Mouse (Mus musculus) Patski (cell line): ENCODE results near the gene Sfxn5. TPM values are rescaled to one million over a fixed set of nuclear protein-coding genes. Genes with fewer than 3 reads are reported as not detected.

ENCODE experiments used
- ATAC-seq: fragments of 100-300 bp; one replicate; pipeline ENCODE4 v1.8.0; 2021
- CTCF ChIA-PET: fragments of 350-600 bp; sonication (Branson Sonifier 250); formaldehyde crosslinking; loops from one replicate; lab custom pipeline; 2022; ENCODE audit warnings: inconsistent platforms; lab: Charles Lee
- POLR2A ChIA-PET: fragments of 350-600 bp; sonication (Branson Sonifier 250); formaldehyde crosslinking; loops from one replicate; lab custom pipeline; 2022; ENCODE audit warnings: antibody characterized with exemption, inconsistent platforms; lab: Charles Lee
- DNase-seq: peaks from one replicate; pipeline ENCODE4 v3.0.0-alpha.2; 2011; ENCODE audit warnings: low read depth, low spot score
- H3K27me3 ChIP-seq: fragments of 371-371 bp; one replicate; pipeline ENCODE4 v1.5.1; 2021
- CTCF ChIP-seq: fragments of 100-300 bp; IDR thresholded peaks from one replicate; pipeline ENCODE4 v1.5.1; 2021
- in situ Hi-C: fragments of 300-500 bp; cut with MboI; formaldehyde crosslinking; loops from 3 replicates; pipeline ENCODE4 v1.11.1; 2018; ENCODE audit warnings: low pct_unique_long_range_greater_than_20kb, mixed read lengths
- polyA plus RNA-seq: library from polyadenylated mRNA; unstranded; gene quantifications from one replicate; pipeline ENCODE4 v1.2.3, GENCODE M21; 2021

Gene Sfxn5
- polyA plus RNA-seq, 1 experiment from 2014 or later = 10.9 TPM

DNA sequence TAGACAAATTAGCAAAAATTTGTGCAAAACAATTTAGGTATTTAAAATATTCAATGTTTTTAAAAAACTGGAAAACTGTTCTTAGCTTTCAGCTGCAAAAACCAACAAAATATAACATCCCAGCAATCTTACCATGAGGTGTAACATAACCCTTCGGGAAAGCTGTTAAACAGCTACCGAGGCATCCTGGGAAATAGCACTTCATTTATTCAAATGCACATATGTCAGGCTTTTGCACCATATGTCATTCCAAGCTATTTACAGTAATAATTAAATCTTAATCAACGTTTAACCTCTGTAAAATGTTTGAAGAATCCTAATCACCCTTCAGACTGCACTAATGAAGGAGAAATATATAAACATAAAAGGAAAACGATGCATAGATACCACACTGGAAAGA lies 115.0 kb downstream of the Sfxn5 start:
- POLR2A ChIA-PET = interaction anchor here (1.0 kb wide), 1 partner anchor 12 kb away, joined by 3 read pairs; no protein-coding TSS in a partner anchor
- in situ Hi-C loops = no loop called here
- no peak for DNase-seq
- no peak for ATAC-seq
- no peak for TF ChIP-seq CTCF
- CTCF ChIA-PET = interaction anchor here (1.4 kb wide), 1 partner anchor 21 kb away, joined by 4 read pairs; no protein-coding TSS in a partner anchor
- H3K27me3 ChIP-seq = no peaks in the 10 kb centered on the region

DNA sequence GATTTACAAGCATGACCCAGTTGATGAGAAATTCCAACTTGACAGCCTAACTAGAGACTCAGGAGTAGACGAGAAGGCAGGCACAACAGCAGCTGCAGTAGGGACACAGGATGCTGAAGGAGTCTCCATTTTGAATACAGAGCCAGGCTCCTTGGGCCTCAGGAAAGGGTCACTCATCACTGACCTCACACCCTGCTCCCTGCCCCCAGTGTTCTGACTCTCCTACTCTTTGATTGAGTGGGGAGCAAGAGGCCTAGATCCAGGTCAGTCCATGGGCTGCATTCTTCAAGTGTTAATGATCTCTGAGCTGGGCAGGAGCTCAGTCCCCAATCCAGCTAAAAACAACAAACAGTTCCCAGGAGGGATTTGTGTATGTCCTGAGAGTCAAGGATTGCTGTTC lies 122.5 kb downstream of the Sfxn5 start:
- DNase-seq (no peak), ATAC-seq (no peak)
- H3K27me3 ChIP-seq = no peaks in the 10 kb centered on the region
- ChIA-PET CTCF (no interaction called here), POLR2A (no interaction called here)
- TF ChIP-seq CTCF = no peak
- in situ Hi-C loops = no loop called here

DNA sequence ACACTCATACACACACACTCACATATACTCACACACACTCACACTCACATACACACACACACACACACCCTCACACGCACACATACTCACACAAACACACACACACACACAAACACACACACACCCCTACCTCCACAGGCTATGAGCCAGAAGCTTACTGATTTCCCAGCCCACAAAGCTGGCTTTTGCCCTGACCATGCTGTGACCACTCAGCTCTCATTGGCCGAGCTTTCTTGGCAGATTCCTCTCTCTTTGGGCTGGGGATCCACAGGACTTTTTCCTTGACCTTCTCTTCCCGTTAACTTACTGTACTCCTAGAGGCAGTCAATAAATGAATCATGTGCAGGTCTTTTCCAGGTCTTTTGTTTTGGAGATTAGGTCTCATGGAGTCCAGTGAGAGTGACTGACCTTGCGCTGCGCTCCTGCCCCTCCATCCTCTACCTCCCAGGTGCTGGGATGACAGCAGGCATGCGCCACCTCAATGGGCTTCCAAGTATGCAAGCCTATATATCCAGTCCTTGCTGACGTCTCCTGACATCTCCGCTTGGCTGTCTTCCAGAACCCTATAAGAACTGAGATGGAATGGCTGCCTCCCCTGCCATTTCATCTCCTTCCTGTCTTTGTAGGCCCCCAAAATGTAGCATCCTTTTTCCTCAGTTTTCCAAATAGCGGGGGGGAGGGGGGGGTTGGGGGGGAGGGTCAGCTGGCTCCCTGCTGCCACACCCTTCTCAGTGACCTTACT lies 123.8 kb downstream of the Sfxn5 start:
- ChIA-PET CTCF (no interaction called here), POLR2A (no interaction called here)
- no peak for ATAC-seq
- TF ChIP-seq CTCF = no peak
- peaks cover 5% of the 10 kb centered on the region for H3K27me3 ChIP-seq
- in situ Hi-C loops = no loop called here
- no peak for DNase-seq

DNA sequence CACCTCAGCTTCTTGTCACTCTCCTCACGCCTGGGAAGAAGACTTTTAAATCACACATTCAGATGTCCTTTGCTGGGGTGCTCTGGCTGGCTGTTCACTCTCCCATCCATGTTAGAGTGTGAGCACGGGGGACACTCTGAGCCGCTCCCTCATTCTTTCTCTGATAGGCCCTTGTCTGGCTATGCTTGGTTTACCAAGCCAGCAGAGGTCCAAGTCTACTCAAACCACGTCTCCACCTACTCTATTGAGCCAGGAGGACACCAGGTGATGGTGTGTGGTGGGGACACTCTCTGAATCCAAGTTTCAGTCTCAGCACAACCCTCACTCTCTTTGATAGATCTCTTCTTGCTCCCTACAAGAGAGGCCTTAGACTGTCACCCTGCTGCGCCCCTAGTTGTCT lies 125.9 kb downstream of the Sfxn5 start:
- in situ Hi-C loops = no loop called here
- TF ChIP-seq CTCF = no peak
- H3K27me3 ChIP-seq = peaks cover 19% of the 10 kb centered on the region

DNA sequence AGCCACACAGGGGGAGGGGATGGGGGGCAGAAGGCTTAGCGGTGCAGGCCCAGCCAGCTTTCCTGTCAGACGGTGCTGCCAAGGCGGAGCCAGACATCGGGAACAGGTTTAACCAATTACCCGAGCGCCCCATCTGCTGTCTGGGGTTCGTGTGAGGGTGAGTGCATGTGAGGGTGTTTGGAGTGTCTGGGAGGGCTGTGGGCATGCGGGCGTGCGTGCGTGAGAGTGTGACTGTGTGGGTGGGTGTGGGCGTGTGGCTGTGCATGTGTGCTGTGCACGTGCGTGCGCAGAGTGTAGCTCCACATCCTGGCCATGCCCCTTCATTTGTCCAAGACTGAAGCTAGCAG lies 126.3 kb downstream of the Sfxn5 start:
- TF ChIP-seq CTCF = no peak
- H3K27me3 ChIP-seq = peaks cover 23% of the 10 kb centered on the region
- in situ Hi-C loops = no loop called here
- DNase-seq (no peak), ATAC-seq (no peak)
- ChIA-PET CTCF (no interaction called here), POLR2A (no interaction called here)

More for the DNA sequence above, 125.9 kb downstream of the Sfxn5 start:
- no peak for DNase-seq
- ChIA-PET POLR2A (no interaction called here), CTCF (no interaction called here)
- ATAC-seq = no peak

DNA sequence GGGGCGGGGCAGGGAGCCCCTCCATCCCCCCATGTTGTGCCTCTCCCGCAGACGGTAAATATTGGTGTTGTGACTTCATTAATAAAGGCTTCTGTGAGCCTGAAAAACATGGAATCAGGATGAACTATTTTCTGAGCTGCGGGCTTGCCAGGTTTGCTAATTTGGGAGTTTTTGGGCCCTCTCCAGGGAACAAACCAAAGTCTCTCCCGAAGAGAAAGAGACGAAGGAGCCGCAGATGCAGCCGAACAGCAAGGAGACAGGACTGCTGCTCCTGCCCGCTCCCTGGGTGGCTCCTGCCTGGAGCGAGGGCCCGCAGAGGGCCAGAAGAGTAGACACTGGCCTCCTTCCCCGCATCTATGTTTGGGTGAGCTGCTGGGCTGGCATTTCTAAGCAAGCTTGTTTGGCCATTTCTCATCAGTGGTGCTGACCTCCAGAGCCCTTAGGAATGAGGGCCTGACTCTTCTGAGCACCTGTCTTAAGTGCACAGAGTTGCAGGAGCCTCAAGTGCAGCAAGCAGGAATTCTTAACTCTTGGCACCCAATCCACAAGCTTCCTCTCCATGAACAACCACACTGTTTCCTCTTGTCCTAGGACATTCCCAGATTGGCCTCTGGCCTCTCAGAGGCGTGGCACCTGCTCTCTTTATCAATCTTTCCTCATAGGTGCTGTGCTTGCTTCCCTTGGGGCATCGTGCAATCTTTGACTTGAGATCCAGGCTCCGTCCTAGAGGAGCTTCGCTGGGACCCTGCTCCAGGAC lies 126.9 kb downstream of the Sfxn5 start:
- H3K27me3 ChIP-seq = peaks cover 29% of the 10 kb centered on the region
- DNase-seq = no peak
- ChIA-PET POLR2A (no interaction called here), CTCF (no interaction called here)
- in situ Hi-C loops = no loop called here
- no peak for ATAC-seq
- no peak for TF ChIP-seq CTCF

DNA sequence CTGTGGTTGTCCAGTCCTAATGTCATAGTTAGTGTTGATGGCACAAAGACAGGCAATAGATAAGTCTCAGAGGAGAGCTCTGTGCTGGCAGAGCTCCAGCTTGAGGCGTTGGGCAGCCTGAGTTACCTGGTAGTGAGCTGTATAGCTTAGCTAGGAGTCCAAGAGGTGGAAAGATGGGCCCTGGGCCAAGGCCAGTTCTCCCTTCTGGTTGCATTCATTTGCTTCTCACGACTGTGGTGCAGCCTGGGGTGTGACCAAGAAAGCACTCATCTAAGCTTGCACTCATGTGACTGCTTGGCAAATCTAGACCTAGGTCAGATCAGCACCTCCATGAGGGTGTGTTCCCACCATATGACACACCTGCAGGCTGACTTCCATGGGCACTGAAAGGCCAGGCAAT lies 135.3 kb downstream of the Sfxn5 start:
- in situ Hi-C loops = no loop called here
- ATAC-seq = no peak
- H3K27me3 ChIP-seq = peaks cover 44% of the 10 kb centered on the region
- no peak for TF ChIP-seq CTCF
- ChIA-PET POLR2A (no interaction called here), CTCF (no interaction called here)
- no peak for DNase-seq

DNA sequence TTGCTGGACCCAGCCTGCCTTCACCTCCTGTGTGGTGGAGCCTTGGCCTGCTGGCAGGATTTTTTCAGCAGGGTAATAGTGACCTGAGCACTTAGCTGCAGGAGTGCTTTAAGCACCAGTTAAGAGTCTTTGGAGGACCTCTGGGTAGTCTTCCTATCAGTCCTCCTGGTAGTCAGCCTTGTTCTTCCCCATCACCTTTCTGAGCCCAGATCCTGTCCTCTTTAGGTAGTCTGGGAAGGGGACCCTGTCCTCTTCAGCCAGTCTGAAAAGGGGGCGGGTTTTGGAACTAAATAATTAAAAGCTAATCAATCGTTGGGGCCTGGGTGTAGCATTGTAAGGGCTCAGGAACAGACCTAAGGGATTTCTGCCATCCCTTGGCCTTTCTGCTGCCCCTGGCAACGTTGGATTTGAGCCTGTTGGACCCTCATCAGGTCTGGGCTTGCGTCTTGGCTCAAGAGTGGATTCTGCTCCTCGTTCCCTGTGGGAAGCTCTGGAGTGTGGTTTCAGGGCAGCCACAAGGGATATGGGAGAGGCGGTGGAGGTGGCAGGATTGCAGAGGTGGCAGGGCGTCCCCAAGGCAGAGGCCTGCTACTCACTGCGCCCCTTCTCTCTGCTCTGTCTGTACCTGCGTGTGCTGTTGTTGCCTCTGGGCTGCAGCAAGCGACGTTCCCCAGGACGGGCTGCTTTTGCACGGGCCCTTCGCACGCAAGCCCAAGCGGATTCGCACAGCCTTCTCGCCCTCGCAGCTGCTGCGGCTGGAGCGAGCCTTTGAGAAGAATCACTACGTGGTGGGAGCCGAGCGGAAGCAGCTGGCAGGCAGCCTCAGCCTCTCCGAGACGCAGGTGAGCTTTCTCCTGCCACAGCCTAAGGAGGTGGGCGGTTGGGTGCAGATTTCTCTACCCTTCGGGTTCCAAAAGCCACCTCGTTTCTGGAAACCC lies 139.6 kb downstream of the Sfxn5 start:
- CTCF ChIA-PET = no interaction called here
- ATAC-seq (no peak), DNase-seq (no peak)
- POLR2A ChIA-PET = no interaction called here
- no peak for TF ChIP-seq CTCF
- in situ Hi-C loops = no loop called here
- peaks cover 57% of the 10 kb centered on the region for H3K27me3 ChIP-seq

DNA sequence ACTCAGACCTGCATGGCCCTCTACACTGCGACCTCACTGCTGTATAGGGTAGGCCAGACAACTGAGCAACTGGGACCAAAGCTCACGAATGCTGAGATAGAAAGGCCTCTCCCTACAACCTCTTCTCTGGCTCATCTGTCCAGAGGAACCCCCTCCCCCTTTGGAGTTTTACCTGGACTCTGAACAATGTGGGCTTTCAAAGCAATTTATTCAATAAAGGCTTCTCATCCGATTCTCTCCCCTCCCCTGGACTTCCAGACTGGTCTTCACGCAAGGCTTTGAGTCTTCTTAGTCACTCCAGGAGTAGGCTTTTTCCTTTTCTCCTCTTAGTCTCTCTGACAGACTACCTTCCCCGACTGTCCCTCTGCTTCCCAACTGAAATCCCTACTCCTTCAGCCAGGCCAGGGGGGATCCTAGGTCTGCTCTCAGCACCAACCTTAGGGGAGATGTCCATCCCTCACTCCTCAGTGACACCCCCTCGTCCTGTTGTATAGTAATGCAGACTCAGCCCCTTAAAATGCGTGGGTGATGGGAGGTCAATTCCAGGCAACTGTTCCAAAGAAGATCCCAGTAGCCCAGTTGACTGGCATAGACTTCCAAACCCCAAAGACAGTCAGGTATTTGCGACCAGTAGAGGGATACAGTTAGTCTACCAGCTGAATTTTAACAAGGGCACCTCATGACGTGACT lies 141.3 kb downstream of the Sfxn5 start:
- in situ Hi-C loops = no loop called here
- ChIA-PET CTCF (no interaction called here), POLR2A (interaction anchor here (0.7 kb wide), 1 partner anchor 27 kb away, joined by 3 read pairs; no protein-coding TSS in a partner anchor)
- ATAC-seq = no peak
- H3K27me3 ChIP-seq = peaks cover 74% of the 10 kb centered on the region
- DNase-seq = no peak
- no peak for TF ChIP-seq CTCF

DNA sequence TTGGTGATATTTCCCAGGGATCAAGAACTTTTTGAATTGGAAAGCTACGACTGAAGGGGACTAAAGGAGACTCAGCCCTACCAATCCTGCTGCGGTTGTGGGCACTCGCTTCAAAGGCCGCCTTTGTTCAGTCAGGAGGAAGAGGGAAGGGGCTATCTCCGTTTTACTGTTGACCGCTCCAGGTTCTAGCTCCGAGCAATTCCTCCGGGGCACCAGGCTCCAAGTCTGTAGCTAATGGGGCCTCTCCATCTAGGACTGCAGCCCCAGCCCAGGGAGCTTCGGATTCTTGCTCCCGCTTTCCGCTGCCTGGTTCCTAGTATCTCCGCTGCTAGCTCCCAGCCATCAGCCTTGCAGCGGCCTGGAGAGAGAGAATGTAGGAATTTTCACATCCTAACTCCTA lies 142.6 kb downstream of the Sfxn5 start:
- POLR2A ChIA-PET = no interaction called here
- no peak for ATAC-seq
- H3K27me3 ChIP-seq = peaks cover 81% of the 10 kb centered on the region
- in situ Hi-C loops = no loop called here
- CTCF ChIA-PET = interaction anchor here (1.1 kb wide), 1 partner anchor 23 kb away, joined by 3 read pairs; no protein-coding TSS in a partner anchor
- DNase-seq = no peak
- TF ChIP-seq CTCF = no peak
